Mouse (Mus musculus) MEL (cell line): ENCODE measurements around the gene Mrrf. TPM values are rescaled to one million over a fixed set of nuclear protein-coding genes. Genes with fewer than 3 reads are reported as not detected.

ENCODE experiments used
- DNase-seq: peaks from one replicate; pipeline ENCODE4 v3.0.0; 2011; ENCODE audit warnings: low read depth, low spot score
- H3K27ac ChIP-seq: 2 replicates; pipeline ENCODE4 v1.5.1; 2012; ENCODE audit warnings: low read depth, mild to moderate bottlenecking, control low read depth, low read length, moderate library complexity; ENCODE audit not compliant: control insufficient read depth
- H3K27me3 ChIP-seq, 2 experiments: fragments of 150-350 bp in 1 of 2; sonication (generic) in 1 of 2; 2 replicates each; pipeline ENCODE4 v1.6.1; 2012; ENCODE audit warnings: low read length in 2 of 2, mild to moderate bottlenecking in 2 of 2, improper control_type of control experiment in 1 of 2, moderate library complexity in 1 of 2; ENCODE audit not compliant: insufficient read depth in 2 of 2, control insufficient read depth in 1 of 2
- H3K36me3 ChIP-seq, 2 experiments: 2 replicates each; pipeline ENCODE4 v1.6.1; 2012 to 2014; ENCODE audit warnings: low read length in 2 of 2, improper control_type of control experiment in 1 of 2, inconsistent platforms in 1 of 2, mild to moderate bottlenecking in 1 of 2; ENCODE audit not compliant: insufficient read depth in 2 of 2, control insufficient read depth in 1 of 2
- H3K4me1 ChIP-seq, 2 experiments: fragments of 150-350 bp in 1 of 2; sonication (generic) in 1 of 2; 2 replicates each; pipeline ENCODE4 v1.6.1; 2012; ENCODE audit warnings: low read length in 2 of 2, improper control_type of control experiment in 1 of 2, mild to moderate bottlenecking in 1 of 2; ENCODE audit not compliant: insufficient read depth in 2 of 2, control insufficient read depth in 1 of 2
- H3K4me3 ChIP-seq, 2 experiments: fragments of 150-350 bp in 1 of 2; sonication (generic) in 1 of 2; 2 replicates each; pipeline ENCODE4 v1.5.1; 2012; ENCODE audit warnings: low read depth in 2 of 2, low read length in 2 of 2, mild to moderate bottlenecking in 2 of 2, moderate library complexity in 2 of 2, control low read depth in 1 of 2, improper control_type of control experiment in 1 of 2; ENCODE audit not compliant: control insufficient read depth in 1 of 2, insufficient read depth in 1 of 2
- H3K79me2 ChIP-seq: 2 replicates; pipeline ENCODE4 v1.6.1; 2012; ENCODE audit warnings: mild to moderate bottlenecking, low read length, moderate library complexity; ENCODE audit not compliant: control insufficient read depth, poor library complexity, insufficient read depth
- H3K9ac ChIP-seq: 2 replicates; pipeline ENCODE4 v1.6.1; 2012; ENCODE audit warnings: low read depth, mild to moderate bottlenecking, control low read depth, low read length, moderate library complexity; ENCODE audit not compliant: control insufficient read depth, poor library complexity, severe bottlenecking
- H3K9me3 ChIP-seq: fragments of 150-350 bp; sonication (generic); replicated peaks from 2 replicates; pipeline ENCODE4 v1.6.1; 2012; ENCODE audit warnings: mild to moderate bottlenecking, low read length, improper control_type of control experiment, moderate library complexity; ENCODE audit not compliant: insufficient read depth
- BHLHE40 ChIP-seq: IDR thresholded peaks from 2 replicates; pipeline ENCODE4 v1.6.1; 2012; ENCODE audit warnings: low read depth, mild to moderate bottlenecking, inconsistent platforms, low read length, improper control_type of control experiment, borderline replicate concordance
- CHD1 ChIP-seq: IDR thresholded peaks from 2 replicates; pipeline ENCODE4 v1.6.1; 2012; ENCODE audit warnings: low read depth, mild to moderate bottlenecking, inconsistent platforms, low read length, improper control_type of control experiment
- CHD2 ChIP-seq: IDR thresholded peaks from 2 replicates; pipeline ENCODE4 v1.6.1; 2011; ENCODE audit warnings: low read length, improper control_type of control experiment
- E2F4 ChIP-seq: IDR thresholded peaks from 2 replicates; pipeline ENCODE4 v1.6.1; 2011; ENCODE audit warnings: low read depth, low read length, improper control_type of control experiment, borderline replicate concordance
- GATA1 ChIP-seq: IDR thresholded peaks from 2 replicates; pipeline ENCODE4 v1.6.1; 2011; ENCODE audit warnings: low read depth, low read length, improper control_type of control experiment
- KAT2A ChIP-seq: conservative IDR thresholded peaks from 2 replicates; pipeline ENCODE4 v1.6.1; 2012; ENCODE audit warnings: low read depth, low read length, improper control_type of control experiment, inconsistent platforms
- MAFK ChIP-seq: IDR thresholded peaks from 2 replicates; pipeline ENCODE4 v1.6.1; 2011; ENCODE audit warnings: low read depth, mild to moderate bottlenecking, low read length, improper control_type of control experiment, borderline replicate concordance
- MAX ChIP-seq: IDR thresholded peaks from 2 replicates; pipeline ENCODE4 v1.6.1; 2011; ENCODE audit warnings: low read length, improper control_type of control experiment
- MEF2A ChIP-seq: IDR thresholded peaks from 2 replicates; pipeline ENCODE4 v1.6.1; 2014; ENCODE audit warnings: low read depth, mild to moderate bottlenecking, inconsistent platforms, low read length, improper control_type of control experiment; ENCODE audit not compliant: poor library complexity, insufficient replicate concordance, severe bottlenecking; ENCODE audit errors: extremely low read depth
- MXI1 ChIP-seq: IDR thresholded peaks from 2 replicates; pipeline ENCODE4 v1.6.1; 2011; ENCODE audit warnings: mild to moderate bottlenecking, low read depth, low read length, improper control_type of control experiment
- MYB ChIP-seq: IDR thresholded peaks from 2 replicates; pipeline ENCODE4 v1.6.1; 2011; ENCODE audit warnings: mild to moderate bottlenecking, low read depth, low read length, improper control_type of control experiment
- MYC ChIP-seq: IDR thresholded peaks from 2 replicates; pipeline ENCODE4 v1.6.1; 2011; ENCODE audit warnings: low read depth, mild to moderate bottlenecking, low read length, improper control_type of control experiment, moderate library complexity
- NELFE ChIP-seq: IDR thresholded peaks from 2 replicates; pipeline ENCODE4 v1.6.1; 2011; ENCODE audit warnings: low read depth, low read length, improper control_type of control experiment
- NRF1 ChIP-seq: IDR thresholded peaks from 2 replicates; pipeline ENCODE4 v1.6.1; 2014; ENCODE audit warnings: low read depth, mild to moderate bottlenecking, inconsistent platforms, low read length, improper control_type of control experiment, moderate library complexity; ENCODE audit not compliant: poor library complexity, insufficient read depth, severe bottlenecking
- POLR2A ChIP-seq, 2 experiments: IDR thresholded peaks; 2 replicates each; pipeline ENCODE4 v1.6.1; 2011 to 2012; ENCODE audit warnings: low read length in 2 of 2, mild to moderate bottlenecking in 2 of 2, control low read depth in 1 of 2, improper control_type of control experiment in 1 of 2, low read depth in 1 of 2, moderate library complexity in 1 of 2; ENCODE audit not compliant: control insufficient read depth in 1 of 2, insufficient read depth in 1 of 2, poor library complexity in 1 of 2
- POLR2AphosphoS2 ChIP-seq: IDR thresholded peaks from 2 replicates; pipeline ENCODE4 v1.6.1; 2011; ENCODE audit warnings: low read length, improper control_type of control experiment
- RAD21 ChIP-seq: IDR thresholded peaks from 2 replicates; pipeline ENCODE4 v1.6.1; 2011; ENCODE audit warnings: mild to moderate bottlenecking, low read depth, low read length, improper control_type of control experiment
- SIN3A ChIP-seq: IDR thresholded peaks from 2 replicates; pipeline ENCODE4 v1.6.1; 2012; ENCODE audit warnings: low read length, improper control_type of control experiment, inconsistent platforms
- TBP ChIP-seq: IDR thresholded peaks from 2 replicates; pipeline ENCODE4 v1.8.0; 2011; ENCODE audit warnings: low read depth, low read length, improper control_type of control experiment
- UBTF ChIP-seq: IDR thresholded peaks from 2 replicates; pipeline ENCODE4 v1.6.1; 2012; ENCODE audit warnings: low read depth, mild to moderate bottlenecking, inconsistent platforms, low read length, improper control_type of control experiment, moderate library complexity, borderline replicate concordance; ENCODE audit not compliant: insufficient read depth
- USF1 ChIP-seq: IDR thresholded peaks from 2 replicates; pipeline ENCODE4 v1.6.1; 2014; ENCODE audit warnings: low read depth, mild to moderate bottlenecking, inconsistent platforms, low read length, improper control_type of control experiment, moderate library complexity
- USF2 ChIP-seq, 2 experiments: IDR thresholded peaks; 2 replicates each; pipeline ENCODE4 v1.6.1; 2011 to 2012; ENCODE audit warnings: improper control_type of control experiment in 2 of 2, low read length in 2 of 2, borderline replicate concordance in 1 of 2, inconsistent platforms in 1 of 2, low read depth in 1 of 2, mild to moderate bottlenecking in 1 of 2; ENCODE audit not compliant: insufficient read depth in 1 of 2
- polyA plus RNA-seq, 2 experiments: library from polyadenylated mRNA; stranded (reverse) in 1 of 2; unstranded in 1 of 2; fragments of >175 nt in 1 of 2; fragments of >200 nt in 1 of 2; gene quantifications; 2 replicates each; pipeline versions ENCODE4 v1.2.1 to v1.2.4; 2012; ENCODE audit warnings: low replicate concordance in 2 of 2, low read depth in 1 of 2; ENCODE audit not compliant: insufficient read length in 2 of 2, insufficient read depth in 1 of 2, missing spikeins in 1 of 2
- total RNA-seq: library from RNA; depleted of rRNA; stranded (reverse); fragments of 300-350 nt; gene quantifications from 2 replicates; pipeline ENCODE4 v1.2.3, GENCODE M21; 2012

The Mrrf gene
- total and polyA plus RNA-seq, 3 experiments, result 28.0 to 31.2 TPM; not detected in 1

- H3K4me1 ChIP-seq, result peaks cover 2 to 17% of the 10 kb centered on the region in 2 experiments
- TF ChIP-seq POLR2A (IDR thresholded peaks at IDR 0.05; ENCODE audit: control insufficient read depth in 1 of 2, insufficient read depth in 1 of 2, low read depth in 1 of 2, low read length in 2 of 2, poor library complexity in 1 of 2), result no peak
- TF ChIP-seq POLR2AphosphoS2, result no peak
- TF ChIP-seq RAD21, result no peak
- TF ChIP-seq TBP, result no peak
- no peak for TF ChIP-seq CHD1
- TF ChIP-seq BHLHE40, result no peak
- no peak for TF ChIP-seq SIN3A
- no peak for TF ChIP-seq UBTF
- TF ChIP-seq MAFK, result no peak
- TF ChIP-seq MAX, result no peak
- TF ChIP-seq MEF2A, result no peak
- TF ChIP-seq E2F4, result no peak
- TF ChIP-seq KAT2A, result no peak
- TF ChIP-seq NRF1, result no peak
- no peak for TF ChIP-seq MXI1
- no peak for TF ChIP-seq NELFE
- TF ChIP-seq MYC, result no peak
- no peak for TF ChIP-seq CHD2
- no peak for TF ChIP-seq USF2 (IDR thresholded peaks at IDR 0.05; ENCODE audit: borderline replicate concordance in 1 of 2, insufficient read depth in 1 of 2, low read depth in 1 of 2, low read length in 2 of 2)
- TF ChIP-seq, all 39 proteins: peak for 0
- no peak overlapping the region for H3K4me3 ChIP-seq
Measured at GRCm38 (mm10) chr2:36234526-36235368, 98.6 kb downstream of the Mrrf start.

GRCm38 (mm10) chr2:36235917-36236316 is 99.7 kb downstream of the Mrrf start:
- Histone ChIP-seq H3K27ac (no peak overlapping the region), H3K4me3 (no peak overlapping the region), H3K36me3 (peaks cover 0 to 7% of the 10 kb centered on the region in 2 experiments; a peak in 2 of 4 replicates), H3K4me1 (peaks cover 2 to 13% of the 10 kb centered on the region in 2 experiments), H3K9me3 (no peaks in the 10 kb centered on the region), H3K9ac (no peak overlapping the region), H3K79me2 (no peaks in the 10 kb centered on the region), H3K27me3 (no peaks in the 10 kb centered on the region)
- no peak for DNase-seq
- TF ChIP-seq MYB (no peak), GATA1 (no peak), E2F4 (no peak), MXI1 (no peak), USF1 (no peak)

More at GRCm38 (mm10) chr2:36234526-36235368, 98.6 kb downstream of the Mrrf start:
- no peaks in the 10 kb centered on the region for H3K9me3 ChIP-seq
- H3K79me2 ChIP-seq, result no peaks in the 10 kb centered on the region
- DNase-seq, result no peak
- peaks cover 0 to 11% of the 10 kb centered on the region in 2 experiments; a peak in 2 of 4 replicates for H3K36me3 ChIP-seq
- no peaks in the 10 kb centered on the region for H3K27me3 ChIP-seq
- no peak overlapping the region for H3K9ac ChIP-seq
- H3K27ac ChIP-seq, result no peak overlapping the region
